Mouse (Mus musculus) hindbrain, embryonic 12.5 days (tissue): ENCODE measurements around the gene Mfsd11. TPM values are rescaled to one million over a fixed set of nuclear protein-coding genes. Genes with fewer than 3 reads are reported as not detected.

ENCODE experiments used
- ATAC-seq: fragments of 200-750 bp; cut with Nextera tagmentation; 2 replicates; pipeline ENCODE4 v1.8.0; 2017; ENCODE audit warnings: moderate TSS enrichment; ENCODE audit not compliant: low FRiP score
- H3K27ac ChIP-seq: fragments of 300-500 bp; sonication (generic); 2 replicates; pipeline ENCODE4 v1.5.1; 2016; ENCODE audit warnings: mild to moderate bottlenecking
- H3K27me3 ChIP-seq: fragments of 300-500 bp; sonication (generic); 2 replicates; pipeline ENCODE4 v1.6.1; 2016; ENCODE audit warnings: mild to moderate bottlenecking
- H3K36me3 ChIP-seq: fragments of 300-500 bp; sonication (generic); 2 replicates; pipeline ENCODE4 v1.6.1; 2016; ENCODE audit warnings: mild to moderate bottlenecking
- H3K4me1 ChIP-seq: fragments of 300-500 bp; sonication (generic); 2 replicates; pipeline ENCODE4 v1.6.1; 2016
- H3K4me2 ChIP-seq: fragments of 300-500 bp; sonication (generic); replicated peaks from 2 replicates; pipeline ENCODE4 v1.6.1; 2016; ENCODE audit warnings: mild to moderate bottlenecking
- H3K4me3 ChIP-seq: fragments of 300-500 bp; sonication (generic); 2 replicates; pipeline ENCODE4 v1.5.1; 2016; ENCODE audit warnings: mild to moderate bottlenecking
- H3K9ac ChIP-seq: fragments of 300-500 bp; sonication (generic); 2 replicates; pipeline ENCODE4 v1.6.1; 2016; ENCODE audit warnings: mild to moderate bottlenecking, moderate library complexity
- H3K9me3 ChIP-seq: fragments of 300-500 bp; sonication (generic); replicated peaks from 2 replicates; pipeline ENCODE4 v1.6.1; 2016; ENCODE audit warnings: mild to moderate bottlenecking
- WGBS: fragments of 180-500 bp; shearing (Covaris S2); methylation state at CpG from one replicate; pipeline ENCODE4 v1.1.7; 2016; 5-methylcytosine and 5-hydroxymethylcytosine counted together
- polyA plus RNA-seq: library from polyadenylated mRNA; unstranded; fragments of >200 nt; fragmentation: Nextera tagmentation; extraction: Ambion mirVana; gene quantifications from 2 replicates; pipeline ENCODE4 v1.2.1, GENCODE M21; 2016

The Mfsd11 gene
- polyA plus RNA-seq, 1 experiment from 2014 or later = 47.6 TPM

DNA sequence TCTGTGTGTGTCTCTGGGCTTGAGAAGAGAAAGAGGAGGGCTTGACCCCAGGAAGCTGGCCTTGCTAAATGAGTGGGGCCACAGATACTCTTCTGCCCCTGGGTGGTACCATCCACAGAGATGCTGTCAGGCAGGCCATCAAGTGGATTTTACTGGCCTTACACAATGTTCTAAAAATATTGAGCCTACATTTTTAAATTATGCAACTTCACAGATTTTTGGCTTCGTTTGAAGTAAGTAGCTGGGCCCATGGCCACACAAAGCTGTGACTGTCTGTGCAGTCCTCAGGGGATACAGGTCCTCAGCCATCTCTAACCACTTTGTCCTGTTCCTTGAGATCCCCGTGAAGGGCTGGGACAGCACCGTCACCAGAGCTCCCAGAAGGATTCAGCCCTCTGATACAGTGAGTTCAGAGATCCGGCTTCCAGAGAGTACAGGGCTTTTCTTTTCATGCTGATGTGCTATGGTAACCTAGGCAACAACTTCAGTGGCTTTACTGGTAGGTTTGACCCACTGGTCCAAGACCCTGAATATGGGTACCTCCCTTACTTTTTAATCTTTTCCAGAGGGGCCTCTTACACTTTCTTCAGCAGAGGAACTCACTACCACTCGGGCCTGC is 62.1 kb downstream of the Mfsd11 start:
- H3K27me3 ChIP-seq = peaks cover 28% of the 10 kb centered on the region
- no peak overlapping the region for H3K4me2 ChIP-seq
- H3K27ac ChIP-seq = 0 out of 2 replicates have a peak overlapping the region, but pooled peaks have one; percentile 50

GRCm38 (mm10) chr11:116915241-116915640 is 63.0 kb downstream of the Mfsd11 start:
- H3K36me3 ChIP-seq = no peaks in the 10 kb centered on the region
- H3K4me3 ChIP-seq = no peak overlapping the region
- WGBS = 87% methylated on average over 3 of the region's 3 CpGs
- H3K4me2 ChIP-seq = no peak overlapping the region
- H3K27me3 ChIP-seq = peaks cover 34% of the 10 kb centered on the region
- H3K9ac ChIP-seq = no peak overlapping the region
- no peak for ATAC-seq
- peaks cover 32% of the 10 kb centered on the region for H3K4me1 ChIP-seq
- H3K27ac ChIP-seq = no peak overlapping the region
- no peaks in the 10 kb centered on the region for H3K9me3 ChIP-seq

More for the DNA sequence above, 62.1 kb downstream of the Mfsd11 start:
- H3K4me3 ChIP-seq = no peak overlapping the region
- no peaks in the 10 kb centered on the region for H3K36me3 ChIP-seq
- peaks cover 26% of the 10 kb centered on the region for H3K4me1 ChIP-seq
- H3K9me3 ChIP-seq = no peaks in the 10 kb centered on the region
- H3K9ac ChIP-seq = peak overlapping the region; percentile 13; the same call in 1 of the 2 replicates
- ATAC-seq = no peak
- 51% methylated on average over 5 of the region's 5 CpGs for WGBS

- no peak overlapping the region for H3K4me2 ChIP-seq
- no peaks in the 10 kb centered on the region for H3K36me3 ChIP-seq
- H3K27ac ChIP-seq = no peak overlapping the region
- no peak overlapping the region for H3K4me3 ChIP-seq
- peaks cover 41% of the 10 kb centered on the region for H3K27me3 ChIP-seq
- WGBS = 49% methylated on average over 7 of the region's 7 CpGs
- no peak for ATAC-seq
- H3K4me1 ChIP-seq = peaks cover 53% of the 10 kb centered on the region
- H3K9me3 ChIP-seq = no peaks in the 10 kb centered on the region
- H3K9ac ChIP-seq = no peak overlapping the region
Measured at GRCm38 (mm10) chr11:116917361-116917760, 65.1 kb downstream of the Mfsd11 start.

DNA sequence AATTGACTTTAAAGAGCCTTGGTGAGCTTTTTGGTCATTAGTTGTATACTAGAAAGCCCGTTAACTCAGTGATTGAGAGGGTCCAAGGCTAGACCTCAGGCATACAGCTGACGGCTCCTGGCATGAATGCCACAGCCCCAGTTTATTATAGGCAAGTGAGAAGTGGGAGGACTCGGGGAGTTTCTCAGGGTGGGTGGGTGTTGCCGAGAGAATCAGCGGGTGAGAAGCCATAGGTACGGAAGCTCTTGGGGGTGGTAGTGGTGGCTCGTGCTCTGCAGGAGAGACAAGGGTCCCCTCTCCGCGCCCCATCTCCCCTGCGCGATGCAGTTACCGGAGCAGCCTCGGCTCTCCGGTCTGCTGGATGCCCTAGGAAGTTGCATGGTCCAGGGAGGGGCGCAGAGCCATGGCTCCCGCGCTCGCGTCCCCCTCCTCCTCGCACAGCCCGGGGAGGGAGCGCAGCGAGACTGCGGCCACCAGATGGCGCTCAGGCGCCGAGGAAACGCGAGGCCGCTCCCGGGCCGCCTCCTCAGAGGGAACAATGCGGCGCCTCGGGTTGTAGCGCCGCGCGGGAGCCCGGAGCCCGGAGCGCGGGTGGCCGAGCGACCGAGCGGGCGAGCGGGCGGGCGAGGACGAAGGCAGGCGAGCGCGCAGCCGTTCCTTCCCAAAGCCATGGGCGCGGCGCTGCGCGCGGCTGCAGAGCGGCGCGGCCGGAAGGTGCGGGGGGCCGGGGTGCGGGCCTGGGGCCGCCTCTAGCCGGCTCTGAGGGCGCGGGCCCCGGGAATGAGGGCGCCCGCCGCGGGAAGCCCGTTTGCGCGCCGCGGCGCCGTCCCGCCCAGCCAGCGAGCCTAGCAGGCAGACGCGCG is 66.3 kb downstream of the Mfsd11 start, which contains the start of gene Mgat5b:
Mgat5b (plus strand) TSS at position 541 of the 863 bp plus-strand sequence.
- peak within 1 kb of the TSS; percentile 83 for H3K4me3 ChIP-seq
- H3K4me1 ChIP-seq = peaks cover 56% of the 10 kb centered on the region
- under 1% methylated on average over 82 of the region's 90 CpGs for WGBS
- peak; percentile 85 for ATAC-seq
- H3K27me3 ChIP-seq = peaks cover 41% of the 10 kb centered on the region
- H3K9ac ChIP-seq = peak within 1 kb of the TSS; percentile 99
- H3K27ac ChIP-seq = peak within 1 kb of the TSS; percentile 88
- H3K4me2 ChIP-seq = peak within 1 kb of the TSS; percentile 87
- peaks cover 5% of the 10 kb centered on the region for H3K36me3 ChIP-seq
- no peaks in the 10 kb centered on the region for H3K9me3 ChIP-seq

- H3K4me1 ChIP-seq = peaks cover 52% of the 10 kb centered on the region
- peaks cover 41% of the 10 kb centered on the region for H3K27me3 ChIP-seq
- peak; percentile 55 for ATAC-seq
- H3K27ac ChIP-seq = peak overlapping the region; percentile 88
- peak overlapping the region; percentile 99 for H3K9ac ChIP-seq
- H3K36me3 ChIP-seq = peaks cover 13% of the 10 kb centered on the region
- under 1% methylated on average over 57 of the region's 58 CpGs for WGBS
- H3K4me2 ChIP-seq = peak overlapping the region; percentile 87
- H3K9me3 ChIP-seq = no peaks in the 10 kb centered on the region
- H3K4me3 ChIP-seq = peak overlapping the region; percentile 83
Measured at GRCm38 (mm10) chr11:116919186-116920020, 67.2 kb downstream of the Mfsd11 start.

GRCm38 (mm10) chr11:116920746-116921145 is 68.5 kb downstream of the Mfsd11 start:
- H3K4me3 ChIP-seq = peak overlapping the region; percentile 83
- peak overlapping the region; percentile 87 for H3K4me2 ChIP-seq
- H3K9ac ChIP-seq = peak overlapping the region; percentile 99
- H3K9me3 ChIP-seq = no peaks in the 10 kb centered on the region
- peaks cover 52% of the 10 kb centered on the region for H3K4me1 ChIP-seq
- no peak for ATAC-seq
- WGBS = 7% methylated on average over 6 of the region's 6 CpGs
- no peak overlapping the region for H3K27ac ChIP-seq
- peaks cover 26% of the 10 kb centered on the region for H3K36me3 ChIP-seq
- peaks cover 38% of the 10 kb centered on the region for H3K27me3 ChIP-seq

GRCm38 (mm10) chr11:116922058-116922457 is 69.8 kb downstream of the Mfsd11 start:
- H3K9ac ChIP-seq = peak overlapping the region; percentile 32; the same call in 1 of the 2 replicates
- H3K4me1 ChIP-seq = peaks cover 52% of the 10 kb centered on the region
- peak overlapping the region; percentile 87 for H3K4me2 ChIP-seq
- ATAC-seq = no peak
- H3K4me3 ChIP-seq = peak overlapping the region; percentile 5
- H3K36me3 ChIP-seq = peaks cover 36% of the 10 kb centered on the region
- peaks cover 25% of the 10 kb centered on the region for H3K27me3 ChIP-seq
- 0 out of 2 replicates have a peak overlapping the region, but pooled peaks have one; percentile 36 for H3K27ac ChIP-seq
- H3K9me3 ChIP-seq = no peaks in the 10 kb centered on the region
- WGBS = 38% methylated on average over 7 of the region's 7 CpGs

Other genes with a start within 250 kb of the Mfsd11 start
- gene Rhbdf2, start 225.4 kb upstream of the Mfsd11 start, polyA plus RNA-seq = 3.7 and 4.5 TPM in 2 replicates
- 0.34 and 0.43 TPM in 2 replicates for gene Prcd, start 198.9 kb upstream of the Mfsd11 start, polyA plus RNA-seq
- gene Cygb, start 198.1 kb upstream of the Mfsd11 start, polyA plus RNA-seq = 4.5 and 5.9 TPM in 2 replicates
- not detected in 2 replicates for gene St6galnac1, start 76.9 kb upstream of the Mfsd11 start, polyA plus RNA-seq
- 95.0 and 105 TPM in 2 replicates for gene Mxra7, start 24.4 kb upstream of the Mfsd11 start, polyA plus RNA-seq
- 56.1 and 64.9 TPM in 2 replicates for gene Mettl23, start 9.2 kb upstream of the Mfsd11 start, polyA plus RNA-seq
- 82.3 and 82.9 TPM in 2 replicates for gene Jmjd6, start 9.0 kb upstream of the Mfsd11 start, polyA plus RNA-seq
- gene Srsf2, start 654 bp downstream of the Mfsd11 start, polyA plus RNA-seq = 822 and 828 TPM in 2 replicates
- 23.8 TPM in 2 replicates for gene Mgat5b, start 66.4 kb downstream of the Mfsd11 start, polyA plus RNA-seq